Mouse (Mus musculus) megakaryocyte, embryonic 14.5 days (primary cell): ENCODE data around the gene Spi1. TPM values are rescaled to one million over a fixed set of nuclear protein-coding genes. Genes with fewer than 3 reads are reported as not detected.
"Not testable (repeated sequence)": the region's sequence is repeated elsewhere in the genome, so short reads cannot be mapped to it uniquely, and the experiment has no call there.

Source experiments
- H3K27me3 ChIP-seq: replicated peaks from 2 replicates; pipeline ENCODE3; 2012; ENCODE audit warnings: inconsistent platforms
- H3K36me3 ChIP-seq: replicated peaks from 2 replicates; pipeline ENCODE3; 2012; ENCODE audit warnings: low read length, inconsistent platforms, mixed read lengths
- H3K4me1 ChIP-seq: 2 replicates; pipeline ENCODE4 v1.6.1; 2012; ENCODE audit warnings: inconsistent platforms
- H3K4me3 ChIP-seq: replicated peaks from 2 replicates; pipeline ENCODE3; 2012; ENCODE audit warnings: moderate library complexity, mild to moderate bottlenecking, inconsistent platforms
- H3K9me3 ChIP-seq: 2 replicates; pipeline ENCODE4 v1.6.1; 2012; ENCODE audit warnings: inconsistent platforms
- FLI1 ChIP-seq: IDR thresholded peaks from 2 replicates; pipeline ENCODE4 v1.6.1; 2012; ENCODE audit warnings: low read length, inconsistent platforms, mixed read lengths
- GATA1 ChIP-seq: IDR thresholded peaks from 3 replicates; pipeline ENCODE4 v1.6.1; 2012; ENCODE audit warnings: mixed read lengths, low read length, inconsistent platforms, borderline replicate concordance
- polyA plus RNA-seq: library from polyadenylated mRNA; stranded (reverse); fragments of >175 nt; gene quantifications from 2 replicates; pipeline ENCODE4 v1.2.3, GENCODE M21; 2012; ENCODE audit warnings: low replicate concordance; ENCODE audit not compliant: insufficient read depth

The Spi1 gene
- polyA plus RNA-seq, 1 experiment: 123 TPM

DNA sequence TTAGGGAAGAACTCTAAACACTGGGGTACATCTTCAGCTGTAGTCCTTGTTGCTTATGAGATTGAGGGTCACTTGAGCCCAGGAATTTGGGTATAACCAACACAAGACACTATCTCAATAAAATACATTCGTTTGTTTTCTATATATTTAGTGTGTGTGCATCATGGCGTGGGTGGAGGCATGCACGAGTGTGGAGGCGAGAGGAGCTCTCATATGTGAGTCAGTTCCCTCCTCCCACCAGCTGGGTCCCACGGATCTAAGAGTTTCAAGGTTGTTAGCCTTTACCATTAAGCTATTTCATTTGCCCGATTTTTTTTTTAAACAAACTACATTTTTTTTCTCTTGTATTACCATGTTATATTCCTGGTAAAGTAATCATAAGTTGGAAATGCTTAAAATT lies 8.6 kb downstream of the Spi1 start:
- TF ChIP-seq FLI1 (no peak), GATA1 (no peak)
- H3K9me3 ChIP-seq: no peaks in the 10 kb centered on the region
- no peak overlapping the region for H3K4me3 ChIP-seq
- H3K4me1 ChIP-seq: peaks cover 95% of the 10 kb centered on the region
- no peaks in the 10 kb centered on the region for H3K27me3 ChIP-seq
- peaks cover 9% of the 10 kb centered on the region for H3K36me3 ChIP-seq

DNA sequence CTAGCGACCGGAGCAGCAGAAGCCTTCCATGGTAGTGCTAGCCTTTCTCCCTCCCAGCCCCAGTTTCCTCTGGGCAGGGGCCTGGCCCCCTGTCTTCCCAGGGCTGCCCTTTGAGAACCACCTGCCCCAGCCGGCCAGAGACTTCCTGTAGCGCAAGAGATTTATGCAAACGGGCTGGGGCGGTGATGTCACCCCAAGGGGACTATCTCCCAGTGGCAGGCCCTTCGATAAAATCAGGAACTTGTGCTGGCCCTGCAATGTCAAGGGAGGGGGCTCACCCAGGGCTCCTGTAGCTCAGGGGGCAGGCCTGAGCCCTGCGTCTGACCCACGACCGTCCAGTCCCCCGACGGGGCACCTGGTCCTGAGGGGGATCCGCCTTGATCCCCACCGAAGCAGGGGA lies 14.3 kb downstream of the Spi1 start:
- Histone ChIP-seq H3K4me1 (peaks cover 91% of the 10 kb centered on the region), H3K27me3 (no peaks in the 10 kb centered on the region), H3K36me3 (peaks cover 19% of the 10 kb centered on the region), H3K4me3 (peak overlapping the region; percentile 87), H3K9me3 (no peaks in the 10 kb centered on the region)
- TF ChIP-seq FLI1: no peak
- no peak for TF ChIP-seq GATA1

DNA sequence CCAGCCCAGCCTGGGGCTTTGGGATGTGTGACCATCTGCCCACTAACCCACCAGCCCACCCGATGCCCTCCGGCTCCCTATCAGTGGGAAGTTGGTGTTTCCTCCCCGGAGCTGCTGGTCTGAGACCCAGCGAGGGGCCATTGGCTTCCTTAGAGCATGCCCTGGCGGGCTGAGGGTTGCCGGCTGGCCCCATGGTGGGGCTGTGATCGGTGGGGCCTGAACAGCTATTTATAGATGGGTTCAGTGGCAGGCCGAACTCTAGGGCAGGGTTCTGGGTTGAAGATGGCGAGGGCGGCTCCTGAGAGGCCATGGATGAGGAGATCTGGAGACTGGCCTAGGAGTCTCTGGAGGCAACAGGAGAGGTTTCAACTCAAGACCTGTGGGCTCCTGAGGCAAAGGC lies 14.8 kb downstream of the Spi1 start:
- no peaks in the 10 kb centered on the region for H3K9me3 ChIP-seq
- peaks cover 24% of the 10 kb centered on the region for H3K36me3 ChIP-seq
- H3K27me3 ChIP-seq: no peaks in the 10 kb centered on the region
- H3K4me1 ChIP-seq: peaks cover 91% of the 10 kb centered on the region
- no peak for TF ChIP-seq FLI1
- no peak for TF ChIP-seq GATA1
- peak overlapping the region; percentile 87 for H3K4me3 ChIP-seq

DNA sequence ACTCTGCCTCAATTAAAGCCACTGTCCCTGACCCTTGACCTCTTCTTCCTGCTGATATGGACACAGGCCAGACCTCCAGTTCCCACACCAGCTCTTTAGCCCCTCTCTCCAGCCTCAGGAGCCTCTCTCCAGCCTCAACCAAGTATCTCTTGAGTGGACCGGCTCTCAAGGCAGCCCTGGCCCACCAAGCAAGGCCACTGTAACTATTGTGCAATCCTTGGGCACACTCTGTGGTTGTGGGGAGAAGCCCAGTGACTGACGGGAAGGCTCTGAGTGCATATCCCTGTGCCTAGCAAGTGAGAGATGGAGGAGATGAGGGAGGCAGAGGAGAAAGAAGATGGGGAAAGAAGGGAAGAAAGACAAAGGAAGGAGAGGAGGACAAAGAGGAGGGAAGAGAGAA lies 16.0 kb downstream of the Spi1 start:
- H3K9me3 ChIP-seq: no peaks in the 10 kb centered on the region
- H3K36me3 ChIP-seq: peaks cover 34% of the 10 kb centered on the region
- peak overlapping the region; percentile 87 for H3K4me3 ChIP-seq
- no peaks in the 10 kb centered on the region for H3K27me3 ChIP-seq
- no peak for TF ChIP-seq FLI1
- TF ChIP-seq GATA1: no peak
- H3K4me1 ChIP-seq: peaks cover 85% of the 10 kb centered on the region

DNA sequence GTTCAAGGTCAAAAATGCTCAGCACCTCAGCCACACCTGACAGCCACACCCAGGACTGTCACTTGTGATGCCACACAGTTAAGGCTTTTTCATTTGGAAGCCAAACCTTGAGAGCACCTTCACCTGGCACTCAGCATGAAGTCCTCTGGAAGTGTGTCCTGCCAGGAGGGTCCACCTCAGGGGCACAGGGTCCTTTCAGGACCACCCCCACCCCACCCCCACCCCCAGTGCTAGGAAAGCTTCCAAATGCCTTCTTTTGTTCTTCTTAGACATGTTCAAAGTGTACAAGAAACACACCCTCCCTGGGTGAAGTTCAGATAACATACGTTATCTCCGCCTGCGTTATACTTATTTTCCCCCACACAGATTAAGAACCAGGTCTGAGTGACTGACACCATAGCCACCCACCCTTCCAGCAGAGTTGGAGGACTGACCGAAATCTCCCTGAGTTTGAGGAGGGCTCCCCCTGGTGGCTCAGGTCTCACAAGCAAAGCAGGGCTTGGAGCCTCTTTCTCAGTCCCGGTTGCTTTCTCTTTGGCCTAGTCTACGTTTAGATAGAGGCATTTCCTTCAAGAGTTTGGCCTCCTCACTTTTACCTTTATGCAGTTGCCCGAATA lies 19.0 kb downstream of the Spi1 start:
- Histone ChIP-seq H3K27me3 (no peaks in the 10 kb centered on the region), H3K36me3 (peaks cover 49% of the 10 kb centered on the region), H3K9me3 (no peaks in the 10 kb centered on the region), H3K4me3 (peak overlapping the region; percentile 15), H3K4me1 (peaks cover 71% of the 10 kb centered on the region)
- TF ChIP-seq GATA1 (no peak), FLI1 (no peak)

DNA sequence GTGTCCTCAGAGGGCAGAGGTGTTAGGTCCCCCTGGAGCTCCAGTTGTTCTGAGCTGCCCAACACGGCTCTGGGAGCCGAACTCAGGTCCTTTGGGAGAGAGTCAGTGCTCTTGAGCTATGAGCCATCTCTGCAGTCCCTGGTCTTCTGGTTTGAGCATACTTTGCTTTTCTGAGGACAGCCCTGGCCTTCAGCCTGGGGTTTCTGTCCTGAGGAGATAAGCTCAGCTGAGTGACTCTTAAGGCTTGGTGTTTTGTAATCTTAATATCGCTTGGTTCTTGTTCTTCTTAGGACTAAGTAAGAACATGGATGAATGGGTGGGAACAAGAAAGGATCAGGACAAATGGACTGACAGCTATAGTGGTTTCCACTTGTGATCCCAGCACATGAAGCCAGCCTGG lies 26.0 kb downstream of the Spi1 start:
- TF ChIP-seq FLI1: no peak
- no peak for TF ChIP-seq GATA1
- Histone ChIP-seq H3K4me3 (no peak overlapping the region), H3K9me3 (no peaks in the 10 kb centered on the region), H3K4me1 (peaks cover 67% of the 10 kb centered on the region), H3K36me3 (peaks cover 54% of the 10 kb centered on the region), H3K27me3 (no peaks in the 10 kb centered on the region)

DNA sequence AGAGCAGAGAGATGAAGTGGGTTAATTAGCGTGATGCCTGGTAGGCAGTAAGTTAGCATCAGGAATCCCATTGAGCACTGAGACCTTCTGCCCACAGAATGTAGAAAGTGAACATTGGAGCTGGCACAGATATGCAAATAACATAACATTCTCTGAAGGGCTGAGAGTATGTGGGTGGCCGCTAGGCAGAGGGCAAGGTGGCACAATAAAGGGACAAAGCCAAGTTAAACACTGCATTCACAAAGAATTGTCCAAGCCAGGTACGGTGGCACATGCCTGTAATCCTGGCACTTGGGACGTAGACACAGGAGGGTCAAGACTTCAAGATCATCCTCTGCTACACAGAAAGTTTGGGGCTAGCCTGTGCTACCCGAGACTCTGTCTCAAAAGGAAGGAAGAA lies 27.1 kb downstream of the Spi1 start:
- Histone ChIP-seq H3K36me3 (peaks cover 58% of the 10 kb centered on the region), H3K4me3 (no peak overlapping the region), H3K4me1 (peaks cover 76% of the 10 kb centered on the region), H3K27me3 (no peaks in the 10 kb centered on the region), H3K9me3 (no peaks in the 10 kb centered on the region)
- TF ChIP-seq FLI1: no peak
- no peak for TF ChIP-seq GATA1

DNA sequence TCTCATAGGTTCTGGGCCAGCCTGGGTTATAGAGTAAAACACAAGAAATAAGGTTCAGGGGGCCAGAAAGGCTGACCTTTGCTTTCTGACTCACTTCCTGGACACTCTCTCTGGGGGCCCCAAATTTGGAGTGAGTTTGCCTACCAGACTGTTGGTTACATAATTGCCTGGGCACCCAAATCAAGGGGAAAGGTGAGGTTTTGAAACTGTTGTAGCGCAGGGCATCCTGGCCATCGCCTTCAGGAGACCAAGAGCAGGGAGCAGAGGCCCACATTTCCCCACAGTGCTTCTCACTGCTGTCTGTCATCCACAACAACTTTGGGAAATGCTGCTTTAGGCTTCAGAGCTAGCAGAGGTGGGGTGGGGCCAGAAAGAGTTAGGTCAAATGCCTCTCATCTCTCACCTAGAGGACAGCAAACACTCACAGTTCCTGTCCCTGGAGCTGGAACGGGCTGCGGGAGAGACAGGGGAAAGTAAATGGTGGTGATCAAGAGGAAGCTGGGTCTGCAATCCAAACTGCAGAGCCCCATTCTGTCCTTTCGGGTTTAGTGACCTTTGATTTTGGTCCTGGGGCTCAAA lies 27.7 kb downstream of the Spi1 start:
- Histone ChIP-seq H3K4me1 (peaks cover 77% of the 10 kb centered on the region), H3K27me3 (no peaks in the 10 kb centered on the region), H3K4me3 (no peak overlapping the region), H3K36me3 (peaks cover 62% of the 10 kb centered on the region), H3K9me3 (no peaks in the 10 kb centered on the region)
- TF ChIP-seq FLI1 (no peak), GATA1 (no peak)

DNA sequence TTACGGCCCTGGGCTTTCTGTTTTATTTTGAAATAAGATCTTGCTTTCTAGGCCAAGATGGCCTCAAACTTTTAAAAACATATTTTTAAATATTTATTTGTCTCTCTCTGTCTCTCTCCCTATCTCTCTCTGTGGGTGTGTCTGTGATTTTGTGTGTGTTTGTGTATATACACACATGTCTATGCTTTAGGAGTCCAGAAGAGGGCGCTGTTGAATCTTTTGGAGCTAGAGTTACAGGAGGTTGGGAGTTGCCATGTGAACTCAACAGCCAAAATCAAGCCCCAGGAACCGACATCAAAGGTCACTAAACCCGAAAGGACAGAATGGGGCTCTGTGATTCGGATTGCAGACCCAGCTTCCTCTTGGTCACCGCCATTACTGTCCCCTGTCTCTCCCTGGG lies 28.2 kb downstream of the Spi1 start:
- Histone ChIP-seq H3K9me3 (no peaks in the 10 kb centered on the region), H3K36me3 (peaks cover 62% of the 10 kb centered on the region), H3K4me3 (no peak overlapping the region), H3K27me3 (no peaks in the 10 kb centered on the region), H3K4me1 (peaks cover 76% of the 10 kb centered on the region)
- TF ChIP-seq FLI1 (no peak), GATA1 (no peak)

DNA sequence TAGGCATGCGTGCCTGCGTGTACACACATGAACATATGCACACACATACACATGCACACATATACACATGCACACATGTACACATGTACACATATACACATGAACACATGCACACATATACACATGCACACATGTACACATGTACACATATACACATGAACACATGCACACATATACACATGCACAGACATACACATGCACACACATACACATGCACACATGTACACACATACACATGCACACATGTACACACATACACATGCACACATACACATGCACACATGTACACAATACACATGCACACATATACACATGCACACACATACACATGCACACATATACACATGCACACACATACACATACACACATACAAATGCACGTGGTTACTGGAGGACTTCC lies 29.6 kb downstream of the Spi1 start:
- H3K27me3 ChIP-seq, H3K9me3 ChIP-seq: not testable (repeated sequence)
- H3K4me3 ChIP-seq: peak overlapping the region; percentile 55
- H3K36me3 ChIP-seq: peaks cover 64% of the 10 kb centered on the region
- peaks cover 72% of the 10 kb centered on the region for H3K4me1 ChIP-seq

DNA sequence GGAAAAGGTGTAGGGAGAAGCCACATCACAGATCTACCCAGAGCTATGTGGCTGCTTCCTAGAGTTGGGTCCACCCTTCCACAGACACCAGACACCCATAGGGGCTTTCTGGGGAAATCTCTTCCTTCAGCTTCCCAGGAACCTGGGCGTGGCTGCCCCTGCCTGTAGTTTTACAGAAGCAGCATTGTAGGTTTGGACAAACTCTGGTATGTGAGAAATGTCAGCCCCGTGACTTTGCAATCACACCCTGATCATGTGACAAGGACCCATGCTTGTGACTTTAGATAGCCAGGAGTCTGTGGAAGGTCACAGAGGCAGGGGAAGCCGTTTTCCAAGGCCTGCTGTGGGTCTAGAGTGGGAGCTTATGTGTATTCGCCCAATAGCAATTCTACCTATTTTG lies 30.3 kb downstream of the Spi1 start:
- Histone ChIP-seq H3K27me3 (peaks cover under 1% of the 10 kb centered on the region), H3K9me3 (no peaks in the 10 kb centered on the region), H3K4me1 (peaks cover 69% of the 10 kb centered on the region), H3K4me3 (no peak overlapping the region), H3K36me3 (peaks cover 61% of the 10 kb centered on the region)
- no peak for TF ChIP-seq GATA1
- no peak for TF ChIP-seq FLI1

DNA sequence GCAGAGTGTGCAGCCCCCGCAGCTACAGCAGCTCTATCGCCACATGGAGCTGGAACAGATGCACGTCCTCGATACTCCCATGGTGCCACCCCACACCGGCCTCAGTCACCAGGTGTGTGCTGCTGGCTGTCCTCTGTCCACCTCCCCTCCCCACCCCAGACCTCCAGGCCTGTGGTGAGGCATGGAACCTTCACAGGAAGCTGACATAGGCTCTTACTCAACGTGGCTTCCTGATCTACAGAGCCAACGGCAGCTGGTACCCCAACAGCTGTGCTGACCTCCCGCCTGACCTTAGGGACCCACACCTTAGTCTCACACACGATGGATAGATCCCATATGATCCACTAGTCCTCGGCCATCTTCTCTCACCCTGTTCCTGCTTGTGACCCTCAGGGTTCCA lies 31.1 kb downstream of the Spi1 start:
- TF ChIP-seq FLI1: no peak
- TF ChIP-seq GATA1: no peak
- H3K27me3 ChIP-seq: peaks cover 4% of the 10 kb centered on the region
- H3K9me3 ChIP-seq: no peaks in the 10 kb centered on the region
- H3K36me3 ChIP-seq: peaks cover 62% of the 10 kb centered on the region
- H3K4me1 ChIP-seq: peaks cover 69% of the 10 kb centered on the region
- H3K4me3 ChIP-seq: peak overlapping the region; percentile 60
